Mouse (Mus musculus): ENCODE measurements at regions not wholly inside any gene's neighbourhood (a gene's known extent, or its start where the extent isn't known, plus 50 kb on each side); places are given as distances from the start of the nearest gene placed in this dataset.

DNA sequence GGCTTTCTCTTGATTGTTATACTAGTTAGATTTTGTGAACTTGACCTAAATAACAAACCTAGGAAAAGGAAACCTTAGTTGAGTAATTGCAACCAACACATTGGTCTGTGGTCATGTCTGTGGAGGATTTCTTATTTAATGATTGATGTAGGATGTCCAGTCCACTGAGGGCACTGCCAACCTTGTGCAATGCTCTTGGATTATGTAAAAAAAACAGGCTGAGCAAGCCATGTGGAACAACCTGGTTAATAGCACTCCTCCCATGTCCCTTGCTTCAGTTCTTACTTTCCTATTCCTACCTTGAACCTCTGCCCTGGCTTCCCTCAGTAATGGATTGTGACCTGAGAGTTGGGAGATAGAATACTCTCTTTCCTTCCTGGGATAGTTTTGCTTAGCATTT is 312.0 kb upstream of the Pappa start:
- TF ChIP-seq CTCF (IDR thresholded peaks at IDR 0.05; ENCODE audit: low read depth), result no peak
- no peak for TF ChIP-seq EP300 (IDR thresholded peaks at IDR 0.05; ENCODE audit: low read depth)
